Mouse (Mus musculus) midbrain, embryonic 12.5 days (tissue): Measurements from ENCODE around the gene Apcs. TPM values are rescaled to one million over a fixed set of nuclear protein-coding genes. Genes with fewer than 3 reads are reported as not detected.

Experiments used
- ATAC-seq: fragments of 200-750 bp; cut with Nextera tagmentation; 2 replicates; pipeline ENCODE4 v1.8.0; 2017; ENCODE audit warnings: low read depth, moderate TSS enrichment, moderate library complexity; ENCODE audit not compliant: low FRiP score
- H3K27ac ChIP-seq: fragments of 300-500 bp; sonication (generic); replicated peaks from 2 replicates; pipeline ENCODE4 v1.5.1; 2016; ENCODE audit warnings: mild to moderate bottlenecking
- H3K27me3 ChIP-seq: fragments of 300-500 bp; sonication (generic); 2 replicates; pipeline ENCODE4 v1.6.1; 2016; ENCODE audit warnings: mild to moderate bottlenecking
- H3K36me3 ChIP-seq: fragments of 300-500 bp; sonication (generic); 2 replicates; pipeline ENCODE4 v1.6.1; 2016
- H3K4me1 ChIP-seq: fragments of 300-500 bp; sonication (generic); 2 replicates; pipeline ENCODE4 v1.6.1; 2016
- H3K4me2 ChIP-seq: fragments of 300-500 bp; sonication (generic); replicated peaks from 2 replicates; pipeline ENCODE4 v1.6.1; 2016; ENCODE audit warnings: mild to moderate bottlenecking, moderate library complexity
- H3K4me3 ChIP-seq: fragments of 300-500 bp; sonication (generic); 2 replicates; pipeline ENCODE4 v1.5.1; 2016; ENCODE audit warnings: mild to moderate bottlenecking
- H3K9ac ChIP-seq: fragments of 300-500 bp; sonication (generic); replicated peaks from 2 replicates; pipeline ENCODE4 v1.6.1; 2016; ENCODE audit warnings: mild to moderate bottlenecking, moderate library complexity
- H3K9me3 ChIP-seq: fragments of 300-500 bp; sonication (generic); 2 replicates; pipeline ENCODE4 v1.6.1; 2016; ENCODE audit warnings: mild to moderate bottlenecking
- WGBS: fragments of 180-500 bp; shearing (Covaris S2); methylation state at CpG from one replicate; pipeline ENCODE4 v1.1.7; 2016; 5-methylcytosine and 5-hydroxymethylcytosine counted together
- polyA plus RNA-seq: library from polyadenylated mRNA; unstranded; fragments of >200 nt; fragmentation: Nextera tagmentation; extraction: Ambion mirVana; gene quantifications from 2 replicates; pipeline ENCODE4 v1.2.1, GENCODE M21; 2016

Apcs gene
- not detected in 2 replicates for polyA plus RNA-seq

DNA sequence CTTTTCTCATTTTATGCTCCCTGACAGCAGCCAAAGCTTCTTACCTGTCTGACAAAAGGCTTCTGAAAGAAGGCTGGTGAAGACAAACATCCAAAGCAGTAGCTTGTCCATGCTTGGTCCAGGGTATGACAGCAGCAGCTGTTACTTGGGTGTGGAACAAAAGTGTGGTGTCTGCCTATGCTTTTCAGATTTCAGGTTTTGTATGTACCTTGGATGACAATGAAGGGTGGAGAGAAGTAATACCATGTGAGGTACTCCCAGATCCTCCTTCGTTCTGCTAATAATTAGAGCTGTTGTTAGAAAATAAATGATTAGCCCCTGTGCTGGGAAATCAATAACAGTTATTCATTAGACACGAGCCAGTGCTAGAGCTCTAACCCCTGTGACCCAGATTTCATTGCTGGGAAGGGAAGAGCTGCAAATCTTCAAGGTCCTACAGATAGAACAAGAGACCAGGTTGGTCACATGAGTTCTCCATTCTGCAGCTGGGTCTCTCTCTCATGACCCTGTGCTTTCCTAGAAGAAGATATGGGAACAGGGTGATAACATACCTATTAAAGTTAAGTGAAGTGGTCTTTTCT, at the start of gene Apcs:
TSS of gene Apcs (minus strand) at position 265 of the 581 bp plus-strand sequence.
- WGBS, result 66% methylated on average over 2 of the region's 2 CpGs
- Histone ChIP-seq H3K4me2 (no peak within 1 kb of the TSS), H3K9ac (no peak within 1 kb of the TSS), H3K36me3 (no peaks in the 10 kb centered on the region), H3K27ac (no peak within 1 kb of the TSS), H3K9me3 (no peaks in the 10 kb centered on the region), H3K4me3 (no peak within 1 kb of the TSS), H3K4me1 (no peaks in the 10 kb centered on the region), H3K27me3 (no peaks in the 10 kb centered on the region)
- no peak for ATAC-seq

DNA sequence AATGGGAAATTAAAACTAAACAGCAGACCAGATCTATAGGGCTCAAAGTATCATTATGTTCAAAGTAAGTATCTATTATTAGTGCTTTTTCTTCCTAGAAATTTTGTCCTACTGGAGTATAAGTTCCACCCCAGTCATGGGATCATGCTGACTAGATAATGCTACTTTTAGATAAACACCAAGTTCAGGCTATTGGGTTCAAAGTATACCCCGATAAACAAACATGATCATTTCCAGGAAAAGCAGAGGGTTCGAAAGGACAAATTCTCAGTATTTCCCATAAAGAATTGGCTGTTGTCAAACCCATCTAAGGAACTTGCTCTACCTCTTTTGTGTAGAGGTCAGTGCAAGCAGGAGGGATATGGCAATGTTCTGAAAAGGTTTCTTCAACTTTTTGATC, 37.4 kb upstream of the Apcs start:
- H3K36me3 ChIP-seq, result no peaks in the 10 kb centered on the region
- no peak overlapping the region for H3K27ac ChIP-seq
- no peak overlapping the region for H3K4me2 ChIP-seq
- 94% methylated on average over 2 of the region's 2 CpGs for WGBS
- no peak overlapping the region for H3K4me3 ChIP-seq
- ATAC-seq, result no peak
- no peaks in the 10 kb centered on the region for H3K9me3 ChIP-seq
- no peaks in the 10 kb centered on the region for H3K27me3 ChIP-seq
- no peaks in the 10 kb centered on the region for H3K4me1 ChIP-seq
- H3K9ac ChIP-seq, result no peak overlapping the region

GRCm38 (mm10) chr1:172918450-172918849, 23.6 kb upstream of the Apcs start:
- no peak for ATAC-seq
- no peaks in the 10 kb centered on the region for H3K4me1 ChIP-seq
- H3K4me3 ChIP-seq, result no peak overlapping the region
- 88% methylated on average over 2 of the region's 2 CpGs for WGBS
- no peaks in the 10 kb centered on the region for H3K27me3 ChIP-seq
- H3K9ac ChIP-seq, result no peak overlapping the region
- H3K27ac ChIP-seq, result no peak overlapping the region
- no peak overlapping the region for H3K4me2 ChIP-seq
- H3K36me3 ChIP-seq, result no peaks in the 10 kb centered on the region
- no peaks in the 10 kb centered on the region for H3K9me3 ChIP-seq

DNA sequence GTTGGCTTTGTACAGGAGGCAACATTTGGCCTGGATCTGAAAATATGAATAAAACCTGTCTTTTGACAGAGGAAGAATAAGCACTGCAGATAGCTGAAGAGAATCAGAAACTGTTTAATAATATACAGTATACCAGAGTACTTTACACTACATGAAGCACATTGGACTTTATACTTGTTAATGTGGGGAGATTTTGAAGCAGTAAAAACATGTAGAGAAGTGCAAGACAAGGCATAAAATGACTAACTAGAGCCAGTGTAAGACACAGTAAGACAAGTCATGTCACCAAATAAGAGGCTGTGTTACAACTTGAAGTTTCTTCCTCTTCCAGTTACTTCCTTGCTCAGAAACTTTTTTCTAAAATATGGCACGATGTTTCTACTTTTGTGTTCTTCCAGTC, 22.3 kb upstream of the Apcs start:
- ATAC-seq, result no peak
- Histone ChIP-seq H3K27me3 (no peaks in the 10 kb centered on the region), H3K27ac (no peak overlapping the region), H3K9ac (no peak overlapping the region), H3K4me3 (no peak overlapping the region), H3K36me3 (no peaks in the 10 kb centered on the region), H3K4me2 (no peak overlapping the region), H3K4me1 (no peaks in the 10 kb centered on the region), H3K9me3 (no peaks in the 10 kb centered on the region)
- 91% methylated on average over 1 of the region's 1 CpGs for WGBS

DNA sequence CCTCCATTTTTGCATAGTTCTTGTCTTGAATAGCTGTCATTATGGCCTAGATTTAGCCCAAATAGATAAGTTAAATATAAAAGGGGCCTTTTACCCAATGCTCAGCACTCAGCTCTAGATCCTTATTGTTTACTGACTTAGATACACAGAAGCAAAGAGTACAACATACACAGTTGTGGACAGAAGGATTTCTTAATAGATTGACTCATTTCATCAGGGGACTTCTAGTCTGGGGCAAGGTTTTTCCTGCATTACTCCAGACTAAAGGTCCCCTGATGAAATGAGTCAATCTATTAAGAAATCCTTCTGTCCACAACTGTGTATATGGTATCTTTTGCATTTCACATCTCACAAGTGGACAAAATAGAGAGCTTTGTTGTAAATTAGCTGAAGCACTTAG, 8.5 kb upstream of the Apcs start:
- no peaks in the 10 kb centered on the region for H3K27me3 ChIP-seq
- no peak for ATAC-seq
- H3K9me3 ChIP-seq, result no peaks in the 10 kb centered on the region
- no peaks in the 10 kb centered on the region for H3K36me3 ChIP-seq
- H3K9ac ChIP-seq, result no peak overlapping the region
- H3K4me1 ChIP-seq, result no peaks in the 10 kb centered on the region
- H3K4me3 ChIP-seq, result no peak overlapping the region
- no peak overlapping the region for H3K27ac ChIP-seq
- no peak overlapping the region for H3K4me2 ChIP-seq

- Histone ChIP-seq H3K9ac (no peak overlapping the region), H3K36me3 (no peaks in the 10 kb centered on the region), H3K4me2 (no peak overlapping the region), H3K4me1 (no peaks in the 10 kb centered on the region), H3K27me3 (no peaks in the 10 kb centered on the region), H3K27ac (no peak overlapping the region), H3K9me3 (no peaks in the 10 kb centered on the region), H3K4me3 (no peak overlapping the region)
- 91% methylated on average over 2 of the region's 2 CpGs for WGBS
- ATAC-seq, result no peak
Observed at GRCm38 (mm10) chr1:172895435-172895834, 594 bp upstream of the Apcs start.

DNA sequence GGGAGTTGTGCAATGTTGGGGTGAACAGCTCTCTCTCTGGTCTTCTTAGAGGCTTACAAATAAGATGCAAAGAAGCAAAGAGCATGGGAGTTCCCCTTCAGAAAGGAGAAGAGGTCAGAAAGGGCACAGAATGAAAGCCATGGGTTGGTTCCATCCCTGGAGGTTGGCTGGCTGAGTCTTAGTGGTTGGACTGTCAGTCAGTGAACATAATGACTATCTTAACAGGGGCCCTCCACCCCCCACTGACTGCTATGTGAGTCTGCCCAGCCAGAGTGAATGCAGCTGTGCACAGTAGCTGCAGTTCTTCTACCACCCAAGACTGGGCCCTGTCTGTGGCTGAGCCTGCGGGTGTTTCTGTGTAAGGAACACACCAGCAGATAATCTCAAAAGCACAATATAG, 18.2 kb downstream of the Apcs start:
- H3K27ac ChIP-seq, result no peak overlapping the region
- H3K4me1 ChIP-seq, result no peaks in the 10 kb centered on the region
- no peak overlapping the region for H3K4me3 ChIP-seq
- no peaks in the 10 kb centered on the region for H3K36me3 ChIP-seq
- H3K9ac ChIP-seq, result no peak overlapping the region
- 76% methylated on average over 1 of the region's 1 CpGs for WGBS
- H3K27me3 ChIP-seq, result no peaks in the 10 kb centered on the region
- no peaks in the 10 kb centered on the region for H3K9me3 ChIP-seq
- no peak overlapping the region for H3K4me2 ChIP-seq
- ATAC-seq, result no peak

DNA sequence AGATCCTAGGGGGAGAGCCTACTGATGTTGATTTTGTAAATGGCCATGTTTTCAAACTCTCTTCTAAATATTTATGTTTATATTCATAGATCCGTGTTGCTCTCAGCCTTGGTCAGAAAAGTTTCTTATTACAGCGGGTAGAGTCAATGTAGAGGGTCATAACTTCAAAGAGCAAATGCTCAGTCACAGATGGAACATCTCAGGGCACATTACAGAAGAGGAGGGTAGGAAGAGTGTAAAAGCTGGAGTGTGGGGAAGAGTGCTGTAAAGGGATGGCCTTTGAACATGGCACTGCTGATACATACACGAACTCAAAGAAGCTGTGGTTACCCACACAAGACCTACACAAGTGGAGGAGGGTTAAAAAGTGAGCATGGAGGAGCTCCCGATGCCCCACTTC, 19.6 kb downstream of the Apcs start:
- Histone ChIP-seq H3K27me3 (no peaks in the 10 kb centered on the region), H3K27ac (no peak overlapping the region), H3K4me2 (no peak overlapping the region), H3K9ac (no peak overlapping the region), H3K4me1 (no peaks in the 10 kb centered on the region), H3K4me3 (no peak overlapping the region), H3K36me3 (no peaks in the 10 kb centered on the region), H3K9me3 (no peaks in the 10 kb centered on the region)
- ATAC-seq, result no peak
- WGBS, result 83% methylated on average over 4 of the region's 4 CpGs

DNA sequence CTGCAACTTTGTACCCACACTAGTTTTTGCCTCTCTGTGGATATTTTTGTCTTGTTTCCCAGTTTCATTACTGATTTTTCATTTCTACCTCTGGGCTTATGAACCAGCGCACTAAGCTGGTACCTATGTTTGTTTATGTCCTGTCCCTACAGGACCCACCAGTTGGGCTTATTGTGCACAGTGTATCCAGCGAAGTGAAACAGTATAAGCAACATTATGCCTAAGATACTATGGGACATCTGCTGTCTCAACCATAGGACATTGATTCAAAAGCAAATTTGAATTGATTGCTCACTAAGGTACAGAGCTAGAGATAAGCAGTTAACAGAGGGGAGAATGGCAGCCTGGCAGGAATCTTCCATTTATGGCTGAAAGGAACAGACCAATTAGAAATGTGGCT, 46.7 kb downstream of the Apcs start:
- Histone ChIP-seq H3K27ac (no peak overlapping the region), H3K9me3 (no peaks in the 10 kb centered on the region), H3K4me1 (no peaks in the 10 kb centered on the region), H3K4me3 (no peak overlapping the region), H3K36me3 (no peaks in the 10 kb centered on the region), H3K27me3 (no peaks in the 10 kb centered on the region), H3K4me2 (no peak overlapping the region), H3K9ac (no peak overlapping the region)
- WGBS, result 92% methylated on average over 2 of the region's 2 CpGs
- ATAC-seq, result no peak

DNA sequence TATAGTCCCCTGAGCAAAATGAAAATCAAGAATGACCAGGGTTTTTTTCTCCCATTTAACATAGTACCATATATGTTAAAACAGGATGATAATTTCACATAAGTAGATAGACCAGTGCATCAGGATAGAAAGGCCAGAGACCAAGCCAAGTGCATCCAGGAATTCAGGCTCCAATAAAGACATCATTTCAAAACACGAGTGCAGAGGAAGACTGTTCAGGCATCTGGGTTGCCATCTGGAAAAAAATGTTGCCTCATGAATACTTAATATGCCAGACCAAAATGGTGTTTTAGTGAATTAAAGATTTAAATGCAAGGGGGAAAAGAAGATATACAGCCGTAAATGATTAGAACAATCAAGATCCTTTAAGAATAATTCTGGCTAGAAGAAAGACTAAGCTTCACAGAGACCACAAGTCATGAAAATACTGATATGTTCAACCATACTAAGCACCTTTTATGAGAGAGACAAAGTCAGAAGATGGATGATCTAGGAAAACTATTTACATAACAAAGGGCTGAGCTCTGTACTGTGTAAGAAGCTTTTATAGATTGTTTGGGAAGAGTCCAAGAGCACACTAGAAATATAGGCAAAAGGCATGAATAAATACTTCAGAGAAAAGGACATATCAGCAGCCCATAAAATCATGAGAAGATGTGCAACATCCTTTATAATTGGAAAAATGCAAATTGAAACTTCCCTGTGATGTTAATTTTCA, 47.6 kb downstream of the Apcs start:
- Histone ChIP-seq H3K36me3 (no peaks in the 10 kb centered on the region), H3K4me1 (no peaks in the 10 kb centered on the region), H3K4me2 (no peak overlapping the region), H3K9me3 (no peaks in the 10 kb centered on the region), H3K4me3 (no peak overlapping the region), H3K27me3 (no peaks in the 10 kb centered on the region), H3K27ac (no peak overlapping the region), H3K9ac (no peak overlapping the region)
- 68% methylated on average over 2 of the region's 2 CpGs for WGBS
- no peak for ATAC-seq

Other genes with a start within 250 kb of the Apcs start
- gene Crp, start 197.0 kb downstream of the Apcs start, polyA plus RNA-seq, result not detected in 2 replicates
- gene Olfr16, start 55.4 kb upstream of the Apcs start, polyA plus RNA-seq, result not detected in 2 replicates
- gene Olfr1408, start 242.3 kb upstream of the Apcs start, polyA plus RNA-seq, result not detected in 2 replicates